Mouse (Mus musculus): ENCODE results near the gene Olfr370. TPM values are rescaled to one million over a fixed set of nuclear protein-coding genes. Genes with fewer than 3 reads are reported as not detected.

Olfr370 gene
- total RNA-seq, 2 experiments from 2014 or later: not detected

GRCm38 (mm10) chr8:83594167-83595049 lies 58.8 kb downstream of the Olfr370 start:
- intact Hi-C loops (cut with DNase I): no loop called here
- peak; percentile 96 to 98 for DNase-seq (ENCODE audit: low spot score in 2 of 2)

Other genes with a start within 250 kb of the Olfr370 start
- gene Ucp1, start 245.4 kb upstream of the Olfr370 start, total RNA-seq (2021): not detected
- 10 to 100 TPM; 12.1 to 15.1 TPM for gene Elmod2, start 203.3 kb upstream of the Olfr370 start, total RNA-seq (2021)
- not detected for gene Mgat4d, start 187.3 kb upstream of the Olfr370 start, total RNA-seq (2021)
- gene Clgn, start 145.9 kb upstream of the Olfr370 start, total RNA-seq (2021): 10 to 100 TPM in 1 of 2 experiments, 1 to 10 TPM in 1; 8.3 to 10.4 TPM
- gene Scoc, start 77.4 kb upstream of the Olfr370 start, total RNA-seq (2021): 100 to 1,000 TPM; 207 to 231 TPM
- 100 to 1,000 TPM; 134 to 156 TPM for gene Ndufb7, start 30.9 kb downstream of the Olfr370 start, total RNA-seq (2021)
- 100 to 1,000 TPM; 564 to 620 TPM for gene Tecr, start 72.2 kb downstream of the Olfr370 start, total RNA-seq (2021)
- 10 to 100 TPM; 49.4 to 54.2 TPM for gene Dnajb1, start 72.4 kb downstream of the Olfr370 start, total RNA-seq (2021)
- 100 to 1,000 TPM in 1 of 2 experiments, 10 to 100 TPM in 1; 89.8 to 105 TPM for gene Gipc1, start 116.9 kb downstream of the Olfr370 start, total RNA-seq (2021)
- 1 to 10 TPM; 1.1 to 1.2 TPM for gene Ptger1, start 130.9 kb downstream of the Olfr370 start, total RNA-seq (2021)
- 10 to 100 TPM; 52.9 to 65.1 TPM for gene Pkn1, start 163.4 kb downstream of the Olfr370 start, total RNA-seq (2021)
- gene Ddx39, start 179.4 kb downstream of the Olfr370 start, total RNA-seq (2021): 10 to 100 TPM; 15.4 to 18.6 TPM
- gene Adgre5, start 205.5 kb downstream of the Olfr370 start, total RNA-seq (2021): 10 to 100 TPM in 1 of 2 experiments, 1 to 10 TPM in 1; 6.0 to 10.8 TPM

Data from left cerebral cortex, postnatal 36 days (tissue).